Mouse (Mus musculus): ENCODE data around the gene Tlcd2. TPM values are rescaled to one million over a fixed set of nuclear protein-coding genes. Genes with fewer than 3 reads are reported as not detected.

Tlcd2 gene
- 1.8 and 4.0 TPM in 2 replicates for polyA plus RNA-seq (2014; fragmentation: Nextera tagmentation; extraction: Ambion mirVana)

GRCm38 (mm10) chr11:75460844-75461742 lies at the start of gene Tlcd2:
Tlcd2 (plus strand) TSS chr11:75461715.
- peak within 1 kb of the TSS; percentile 83 for H3K4me2 ChIP-seq (ENCODE audit: low read depth, low read length)
- peak within 1 kb of the TSS; percentile 86 for H3K4me3 ChIP-seq (ENCODE audit: low read depth, low read length)
- peak within 1 kb of the TSS; percentile 74 for H3K27ac ChIP-seq (ENCODE audit: low read depth, low read length)
- no peaks in the 10 kb centered on the region for H3K9me3 ChIP-seq (ENCODE audit: control insufficient read depth, low read length)
- 0 out of 2 replicates have a peak, but pooled peaks cover 6% of the 10 kb centered on the region for H3K36me3 ChIP-seq (ENCODE audit: control insufficient read depth, insufficient read depth, low read length)
- H3K4me1 ChIP-seq (ENCODE audit: control insufficient read depth, insufficient read depth, low read length), result peaks cover 16% of the 10 kb centered on the region
- WGBS, result under 1% methylated on average over 46 of the region's 46 CpGs
- peak within 1 kb of the TSS; percentile 64 for H3K9ac ChIP-seq (replicated peaks; ENCODE audit: low read depth, low read length)
- peak; percentile 95 for ATAC-seq (ENCODE audit: low read depth)
- no peaks in the 10 kb centered on the region for H3K27me3 ChIP-seq (ENCODE audit: control insufficient read depth, insufficient read depth, low read length)

GRCm38 (mm10) chr11:75415096-75415495 lies 46.4 kb upstream of the Tlcd2 start:
- no peaks in the 10 kb centered on the region for H3K36me3 ChIP-seq (ENCODE audit: control insufficient read depth, insufficient read depth, low read length)
- no peak for ATAC-seq (ENCODE audit: low read depth)
- H3K27ac ChIP-seq (ENCODE audit: low read depth, low read length), result no peak overlapping the region
- WGBS, result 45% methylated on average over 7 of the region's 7 CpGs
- no peaks in the 10 kb centered on the region for H3K27me3 ChIP-seq (ENCODE audit: control insufficient read depth, insufficient read depth, low read length)
- no peaks in the 10 kb centered on the region for H3K4me1 ChIP-seq (ENCODE audit: control insufficient read depth, insufficient read depth, low read length)
- no peak overlapping the region for H3K9ac ChIP-seq (replicated peaks; ENCODE audit: low read depth, low read length)
- H3K9me3 ChIP-seq (ENCODE audit: control insufficient read depth, low read length), result no peaks in the 10 kb centered on the region
- no peak overlapping the region for H3K4me2 ChIP-seq (ENCODE audit: low read depth, low read length)
- H3K4me3 ChIP-seq (ENCODE audit: low read depth, low read length), result no peak overlapping the region

- H3K4me3 ChIP-seq (ENCODE audit: low read depth, low read length), result no peak overlapping the region
- 91% methylated on average over 13 of the region's 13 CpGs for WGBS
- no peak for ATAC-seq (ENCODE audit: low read depth)
Observed at GRCm38 (mm10) chr11:75415994-75416393, 45.5 kb upstream of the Tlcd2 start.

GRCm38 (mm10) chr11:75420037-75420436 lies 41.5 kb upstream of the Tlcd2 start:
- no peak overlapping the region for H3K4me3 ChIP-seq (ENCODE audit: low read depth, low read length)
- no peak overlapping the region for H3K27ac ChIP-seq (ENCODE audit: low read depth, low read length)
- WGBS, result 83% methylated on average over 7 of the region's 7 CpGs
- no peaks in the 10 kb centered on the region for H3K4me1 ChIP-seq (ENCODE audit: control insufficient read depth, insufficient read depth, low read length)
- no peak for ATAC-seq (ENCODE audit: low read depth)
- no peaks in the 10 kb centered on the region for H3K9me3 ChIP-seq (ENCODE audit: control insufficient read depth, low read length)
- H3K4me2 ChIP-seq (ENCODE audit: low read depth, low read length), result no peak overlapping the region
- H3K9ac ChIP-seq (replicated peaks; ENCODE audit: low read depth, low read length), result no peak overlapping the region
- no peaks in the 10 kb centered on the region for H3K27me3 ChIP-seq (ENCODE audit: control insufficient read depth, insufficient read depth, low read length)
- no peaks in the 10 kb centered on the region for H3K36me3 ChIP-seq (ENCODE audit: control insufficient read depth, insufficient read depth, low read length)

More at GRCm38 (mm10) chr11:75415994-75416393, 45.5 kb upstream of the Tlcd2 start:
- H3K9me3 ChIP-seq (ENCODE audit: control insufficient read depth, low read length), result no peaks in the 10 kb centered on the region
- H3K4me2 ChIP-seq (ENCODE audit: low read depth, low read length), result no peak overlapping the region
- no peaks in the 10 kb centered on the region for H3K27me3 ChIP-seq (ENCODE audit: control insufficient read depth, insufficient read depth, low read length)
- H3K9ac ChIP-seq (replicated peaks; ENCODE audit: low read depth, low read length), result no peak overlapping the region
- H3K36me3 ChIP-seq (ENCODE audit: control insufficient read depth, insufficient read depth, low read length), result no peaks in the 10 kb centered on the region
- H3K27ac ChIP-seq (ENCODE audit: low read depth, low read length), result no peak overlapping the region
- no peaks in the 10 kb centered on the region for H3K4me1 ChIP-seq (ENCODE audit: control insufficient read depth, insufficient read depth, low read length)

DNA sequence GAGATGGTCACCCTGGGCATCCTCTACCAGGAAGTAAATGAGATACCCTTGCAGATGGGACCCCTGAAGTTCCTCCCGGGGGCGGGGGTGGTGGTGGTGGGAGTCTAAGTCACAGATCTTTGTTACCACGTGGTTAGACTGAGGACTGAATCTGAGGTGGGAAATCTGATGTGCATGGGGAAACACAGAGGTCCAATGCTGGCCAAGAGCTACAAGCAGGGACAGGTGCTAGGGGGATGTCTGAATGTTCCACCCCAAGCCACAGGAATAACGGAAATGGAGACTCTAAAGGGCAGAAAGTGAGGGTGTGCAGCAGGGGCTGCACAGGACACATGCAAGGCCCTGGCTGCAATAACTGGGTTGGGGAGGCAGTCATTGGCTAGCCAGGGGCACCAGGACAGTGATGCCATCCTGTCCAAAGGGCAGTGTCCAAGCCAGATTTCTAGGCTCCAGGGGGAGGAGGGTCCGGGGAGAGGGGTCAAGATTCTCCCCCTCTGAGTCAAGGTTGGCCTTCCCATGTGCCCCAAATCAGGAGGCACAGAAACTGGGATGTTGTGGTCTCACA lies 40.6 kb upstream of the Tlcd2 start:
- no peaks in the 10 kb centered on the region for H3K36me3 ChIP-seq (ENCODE audit: control insufficient read depth, insufficient read depth, low read length)
- no peak overlapping the region for H3K9ac ChIP-seq (replicated peaks; ENCODE audit: low read depth, low read length)
- H3K27ac ChIP-seq (ENCODE audit: low read depth, low read length), result no peak overlapping the region
- WGBS, result 78% methylated on average over 5 of the region's 5 CpGs
- no peak overlapping the region for H3K4me2 ChIP-seq (ENCODE audit: low read depth, low read length)
- no peaks in the 10 kb centered on the region for H3K9me3 ChIP-seq (ENCODE audit: control insufficient read depth, low read length)
- no peaks in the 10 kb centered on the region for H3K27me3 ChIP-seq (ENCODE audit: control insufficient read depth, insufficient read depth, low read length)
- ATAC-seq (ENCODE audit: low read depth), result no peak
- H3K4me1 ChIP-seq (ENCODE audit: control insufficient read depth, insufficient read depth, low read length), result no peaks in the 10 kb centered on the region
- H3K4me3 ChIP-seq (ENCODE audit: low read depth, low read length), result no peak overlapping the region

GRCm38 (mm10) chr11:75421375-75422012 lies 40.0 kb upstream of the Tlcd2 start:
- Histone ChIP-seq H3K4me1 (ENCODE audit: control insufficient read depth, insufficient read depth, low read length) (no peaks in the 10 kb centered on the region), H3K4me3 (ENCODE audit: low read depth, low read length) (peak overlapping the region; percentile 17; the same call in 1 of the 2 replicates), H3K36me3 (ENCODE audit: control insufficient read depth, insufficient read depth, low read length) (no peaks in the 10 kb centered on the region), H3K9me3 (ENCODE audit: control insufficient read depth, low read length) (no peaks in the 10 kb centered on the region), H3K27ac (ENCODE audit: low read depth, low read length) (no peak overlapping the region), H3K4me2 (ENCODE audit: low read depth, low read length) (no peak overlapping the region; the same call in 1 of the 2 replicates), H3K27me3 (ENCODE audit: control insufficient read depth, insufficient read depth, low read length) (no peaks in the 10 kb centered on the region), H3K9ac (replicated peaks; ENCODE audit: low read depth, low read length) (no peak overlapping the region)
- WGBS, result 44% methylated on average over 6 of the region's 6 CpGs
- no peak for ATAC-seq (ENCODE audit: low read depth)

- Histone ChIP-seq H3K36me3 (ENCODE audit: control insufficient read depth, insufficient read depth, low read length) (no peaks in the 10 kb centered on the region), H3K4me2 (ENCODE audit: low read depth, low read length) (no peak within 1 kb of the TSS; the same call in 1 of the 2 replicates), H3K4me1 (ENCODE audit: control insufficient read depth, insufficient read depth, low read length) (no peaks in the 10 kb centered on the region), H3K27me3 (ENCODE audit: control insufficient read depth, insufficient read depth, low read length) (no peaks in the 10 kb centered on the region), H3K9me3 (ENCODE audit: control insufficient read depth, low read length) (no peaks in the 10 kb centered on the region), H3K9ac (replicated peaks; ENCODE audit: low read depth, low read length) (no peak within 1 kb of the TSS), H3K27ac (ENCODE audit: low read depth, low read length) (no peak within 1 kb of the TSS), H3K4me3 (ENCODE audit: low read depth, low read length) (peak within 1 kb of the TSS; percentile 17; the same call in 1 of the 2 replicates)
- 47% methylated on average over 10 of the region's 10 CpGs for WGBS
- no peak for ATAC-seq (ENCODE audit: low read depth)
Observed at GRCm38 (mm10) chr11:75422013-75422792, 39.3 kb upstream of the Tlcd2 start, which contains the start of gene Serpinf1. Serpinf1 (minus strand) TSS chr11:75422701.

GRCm38 (mm10) chr11:75423091-75423490 lies 38.4 kb upstream of the Tlcd2 start:
- H3K36me3 ChIP-seq (ENCODE audit: control insufficient read depth, insufficient read depth, low read length), result no peaks in the 10 kb centered on the region
- H3K27ac ChIP-seq (ENCODE audit: low read depth, low read length), result no peak overlapping the region
- no peak overlapping the region for H3K4me2 ChIP-seq (ENCODE audit: low read depth, low read length)
- H3K9me3 ChIP-seq (ENCODE audit: control insufficient read depth, low read length), result no peaks in the 10 kb centered on the region
- H3K4me1 ChIP-seq (ENCODE audit: control insufficient read depth, insufficient read depth, low read length), result no peaks in the 10 kb centered on the region
- no peak overlapping the region for H3K9ac ChIP-seq (replicated peaks; ENCODE audit: low read depth, low read length)
- no peaks in the 10 kb centered on the region for H3K27me3 ChIP-seq (ENCODE audit: control insufficient read depth, insufficient read depth, low read length)
- no peak for ATAC-seq (ENCODE audit: low read depth)
- 90% methylated on average over 3 of the region's 3 CpGs for WGBS
- no peak overlapping the region for H3K4me3 ChIP-seq (ENCODE audit: low read depth, low read length)
